Mouse (Mus musculus) heart, embryonic 11.5 days (tissue): ENCODE measurements around the gene Klhdc1. TPM values are rescaled to one million over a fixed set of nuclear protein-coding genes. Genes with fewer than 3 reads are reported as not detected.

Experiments used
- ATAC-seq: fragments of 200-750 bp; cut with Nextera tagmentation; replicated peaks from 2 replicates; pipeline ENCODE4 v1.8.0; 2017; ENCODE audit warnings: moderate library complexity; ENCODE audit not compliant: insufficient number of reproducible peaks, low FRiP score, low TSS enrichment
- H3K27ac ChIP-seq: fragments of 300-500 bp; sonication (generic); 2 replicates; pipeline ENCODE4 v1.5.1; 2014; ENCODE audit warnings: mild to moderate bottlenecking, low read depth, low read length
- H3K27me3 ChIP-seq: fragments of 300-500 bp; sonication (generic); 2 replicates; pipeline ENCODE4 v1.6.1; 2014; ENCODE audit warnings: mild to moderate bottlenecking, low read length, mixed read lengths; ENCODE audit not compliant: control insufficient read depth, insufficient read depth
- H3K36me3 ChIP-seq: fragments of 300-500 bp; sonication (generic); 2 replicates; pipeline ENCODE4 v1.6.1; 2014; ENCODE audit warnings: mild to moderate bottlenecking, low read length, moderate library complexity, mixed read lengths; ENCODE audit not compliant: control insufficient read depth, insufficient read depth
- H3K4me1 ChIP-seq: fragments of 300-500 bp; sonication (generic); 2 replicates; pipeline ENCODE4 v1.6.1; 2014; ENCODE audit warnings: low read length; ENCODE audit not compliant: control insufficient read depth, insufficient read depth
- H3K4me2 ChIP-seq: fragments of 300-500 bp; sonication (generic); 2 replicates; pipeline ENCODE4 v1.6.1; 2014; ENCODE audit warnings: mild to moderate bottlenecking, moderate library complexity
- H3K4me3 ChIP-seq: fragments of 300-500 bp; sonication (generic); 2 replicates; pipeline ENCODE4 v1.5.1; 2014; ENCODE audit warnings: low read depth, low read length
- H3K9ac ChIP-seq: fragments of 300-500 bp; sonication (generic); 2 replicates; pipeline ENCODE4 v1.6.1; 2014; ENCODE audit warnings: mild to moderate bottlenecking, low read depth, low read length, moderate library complexity
- H3K9me3 ChIP-seq: fragments of 300-500 bp; sonication (generic); replicated peaks from 2 replicates; pipeline ENCODE4 v1.6.1; 2016; ENCODE audit warnings: low read length; ENCODE audit not compliant: control insufficient read depth
- WGBS: fragments of 180-500 bp; shearing (Covaris S2); extraction: QIAGEN DNeasy Blood & Tissue Kit; methylation state at CpG from one replicate; pipeline ENCODE4 v1.1.7; 2014; ENCODE audit not compliant: insufficient replicate concordance; 5-methylcytosine and 5-hydroxymethylcytosine counted together
- polyA plus RNA-seq: library from polyadenylated mRNA; unstranded; fragments of >200 nt; fragmentation: Nextera tagmentation; extraction: Ambion mirVana; gene quantifications from 2 replicates; pipeline ENCODE4 v1.2.1, GENCODE M21; 2014

The Klhdc1 gene
- polyA plus RNA-seq, 1 experiment from 2014 or later, result 7.7 TPM

DNA sequence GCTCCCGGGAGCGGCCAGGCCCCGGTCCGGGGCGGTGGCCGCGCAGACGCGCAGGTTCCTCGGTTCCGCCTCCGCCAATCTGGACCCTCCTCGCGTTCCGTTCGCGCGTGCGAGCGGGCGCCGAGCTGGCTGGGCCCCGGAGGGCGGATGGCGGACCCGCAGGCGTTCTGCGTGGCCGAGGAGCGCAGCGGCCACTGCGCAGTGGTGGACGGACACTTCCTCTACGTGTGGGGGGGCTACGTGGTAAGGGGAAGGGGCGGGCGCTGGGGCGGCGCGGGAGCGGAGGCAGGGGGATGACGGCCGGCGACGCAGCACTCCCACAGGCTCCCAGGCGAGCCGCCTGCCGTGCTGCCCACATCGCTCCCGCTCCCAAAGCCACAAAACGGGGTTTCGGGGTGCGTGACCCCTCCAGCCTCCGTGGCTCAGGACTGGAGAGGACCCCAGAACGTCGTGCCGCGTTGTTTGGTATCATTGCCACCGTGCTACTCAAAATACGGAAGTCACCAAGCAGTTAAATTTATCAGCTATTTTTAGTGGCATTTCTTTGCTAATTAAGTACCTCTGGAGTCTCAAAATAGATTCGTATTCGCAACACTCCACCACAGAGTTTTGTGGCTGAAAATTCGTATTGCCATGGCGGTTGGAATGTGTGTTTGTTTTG, 925 bp downstream of the Klhdc1 start:
- peak; percentile 82 for ATAC-seq
- Histone ChIP-seq H3K4me3 (peak overlapping the region; percentile 78), H3K4me2 (peak overlapping the region; percentile 67), H3K36me3 (no peaks in the 10 kb centered on the region), H3K27me3 (no peaks in the 10 kb centered on the region), H3K9me3 (no peaks in the 10 kb centered on the region), H3K9ac (peak overlapping the region; percentile 91), H3K4me1 (0 out of 2 replicates have a peak, but pooled peaks cover 3% of the 10 kb centered on the region), H3K27ac (peak overlapping the region; percentile 89)
- WGBS, result under 1% methylated on average over 63 of the region's 64 CpGs

DNA sequence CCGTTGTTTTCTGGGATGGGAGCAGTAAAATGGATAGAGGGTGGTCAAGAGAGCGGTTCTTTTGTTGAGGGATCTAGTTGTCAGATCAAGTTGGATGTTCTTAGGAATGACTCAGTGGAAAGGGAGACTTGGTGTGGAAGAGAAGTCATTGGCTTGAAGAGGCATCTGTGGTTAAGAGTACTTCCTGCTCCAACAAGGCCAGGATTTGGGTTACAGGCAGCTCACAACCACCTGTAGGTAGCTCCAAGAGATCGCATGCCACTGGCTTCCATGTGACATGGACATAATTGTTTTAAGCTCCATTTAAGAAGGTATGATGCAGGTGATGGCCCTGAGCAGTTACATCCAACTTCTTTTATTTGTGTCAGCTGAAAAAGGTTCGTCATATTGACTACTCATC, 8.8 kb downstream of the Klhdc1 start:
- Histone ChIP-seq H3K9me3 (no peaks in the 10 kb centered on the region), H3K36me3 (no peaks in the 10 kb centered on the region), H3K4me2 (no peak overlapping the region), H3K27me3 (no peaks in the 10 kb centered on the region), H3K4me1 (no peaks in the 10 kb centered on the region), H3K27ac (no peak overlapping the region), H3K4me3 (no peak overlapping the region), H3K9ac (no peak overlapping the region)
- ATAC-seq, result no peak
- WGBS, result 82% methylated on average over 4 of the region's 4 CpGs

DNA sequence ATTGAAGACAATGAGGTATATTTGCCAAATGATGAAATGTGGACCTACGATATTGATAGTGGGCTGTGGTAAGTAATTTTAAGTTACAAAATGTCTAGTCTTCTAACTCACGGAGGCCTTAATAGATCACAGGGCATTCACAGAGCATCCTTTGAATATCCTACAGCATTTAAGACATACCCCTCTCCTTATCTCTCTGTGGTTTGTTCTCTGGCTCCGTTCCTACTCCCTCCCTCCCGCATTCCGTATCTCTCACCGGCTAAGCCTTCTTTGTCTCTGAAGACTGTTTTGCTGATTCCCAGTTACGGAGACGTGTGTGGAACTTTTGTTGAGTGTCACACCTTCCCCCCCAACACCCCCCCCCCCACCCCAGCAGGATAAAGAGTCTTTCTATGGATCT, 9.8 kb downstream of the Klhdc1 start:
- no peaks in the 10 kb centered on the region for H3K9me3 ChIP-seq
- no peaks in the 10 kb centered on the region for H3K36me3 ChIP-seq
- H3K9ac ChIP-seq, result no peak overlapping the region
- H3K4me1 ChIP-seq, result no peaks in the 10 kb centered on the region
- H3K27ac ChIP-seq, result no peak overlapping the region
- no peak overlapping the region for H3K4me3 ChIP-seq
- no peak overlapping the region for H3K4me2 ChIP-seq
- ATAC-seq, result no peak
- no peaks in the 10 kb centered on the region for H3K27me3 ChIP-seq
- 50% methylated on average over 8 of the region's 8 CpGs for WGBS

DNA sequence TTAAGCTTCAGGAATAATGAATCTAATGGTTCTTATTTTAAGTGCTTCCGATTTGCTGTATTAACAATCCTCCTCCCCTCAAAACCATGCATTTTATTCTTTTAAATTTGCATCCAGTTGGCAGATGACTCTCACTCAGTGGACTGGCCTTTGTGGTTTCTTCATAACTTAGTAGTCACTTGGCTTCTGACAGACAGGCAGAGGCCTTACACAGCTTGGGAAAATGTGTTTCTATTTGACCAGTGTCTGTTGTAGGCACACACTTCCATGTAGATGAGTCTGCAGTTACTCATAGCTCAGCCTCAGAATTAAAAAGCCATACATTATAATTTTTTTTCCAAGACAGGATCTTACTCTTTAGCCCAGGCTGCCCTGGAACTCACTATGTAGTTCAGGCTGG, 12.8 kb downstream of the Klhdc1 start:
- 83% methylated on average over 1 of the region's 1 CpGs for WGBS
- Histone ChIP-seq H3K4me1 (no peaks in the 10 kb centered on the region), H3K9ac (no peak overlapping the region), H3K4me2 (no peak overlapping the region), H3K9me3 (no peaks in the 10 kb centered on the region), H3K27ac (no peak overlapping the region), H3K27me3 (no peaks in the 10 kb centered on the region), H3K36me3 (no peaks in the 10 kb centered on the region), H3K4me3 (no peak overlapping the region)
- ATAC-seq, result no peak

DNA sequence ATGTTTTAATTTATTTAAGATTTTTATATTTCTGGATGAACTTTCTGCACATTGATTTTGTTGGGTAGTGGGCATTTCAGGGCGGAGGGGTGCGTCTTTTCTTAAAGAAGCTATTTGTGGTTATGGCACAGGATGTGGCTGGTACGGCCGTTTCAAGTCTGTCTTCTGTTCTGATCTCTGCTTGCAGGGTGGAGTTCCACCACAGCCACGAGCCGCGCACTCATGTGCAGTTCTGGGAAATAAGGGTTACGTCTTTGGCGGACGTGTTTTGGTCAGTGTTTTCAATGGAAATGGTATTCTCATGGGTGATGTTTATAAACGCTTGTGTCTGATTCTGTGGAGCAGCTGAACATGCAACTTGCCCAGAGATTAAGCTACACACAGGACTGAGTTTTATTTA, 16.9 kb downstream of the Klhdc1 start:
- H3K9ac ChIP-seq, result no peak overlapping the region
- no peak for ATAC-seq
- H3K4me2 ChIP-seq, result no peak overlapping the region
- H3K27ac ChIP-seq, result no peak overlapping the region
- no peaks in the 10 kb centered on the region for H3K36me3 ChIP-seq
- no peak overlapping the region for H3K4me3 ChIP-seq
- 79% methylated on average over 11 of the region's 11 CpGs for WGBS
- H3K27me3 ChIP-seq, result no peaks in the 10 kb centered on the region
- H3K9me3 ChIP-seq, result no peaks in the 10 kb centered on the region
- H3K4me1 ChIP-seq, result no peaks in the 10 kb centered on the region

DNA sequence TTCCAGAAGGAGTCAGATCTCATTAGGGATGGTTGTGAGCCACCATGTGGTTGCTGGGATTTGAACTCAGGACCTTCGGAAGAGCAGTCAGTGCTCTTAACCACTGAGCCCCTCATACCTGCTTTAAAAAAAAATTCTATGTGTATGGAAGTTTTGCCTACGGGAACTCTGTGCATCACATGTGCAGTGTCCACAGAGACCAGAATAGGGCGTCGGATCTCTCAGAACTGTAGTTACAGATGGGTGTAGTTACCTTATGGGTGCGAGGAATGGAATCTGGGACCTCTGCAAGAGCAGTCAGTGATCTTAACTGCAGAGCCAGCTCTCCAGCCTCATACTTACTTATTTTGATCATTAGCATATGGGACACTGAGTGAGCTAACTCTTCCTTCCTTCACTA, 21.3 kb downstream of the Klhdc1 start:
- H3K4me3 ChIP-seq, result no peak overlapping the region
- no peaks in the 10 kb centered on the region for H3K36me3 ChIP-seq
- H3K4me2 ChIP-seq, result no peak overlapping the region
- no peaks in the 10 kb centered on the region for H3K27me3 ChIP-seq
- H3K4me1 ChIP-seq, result no peaks in the 10 kb centered on the region
- 88% methylated on average over 5 of the region's 5 CpGs for WGBS
- no peak overlapping the region for H3K9ac ChIP-seq
- ATAC-seq, result no peak
- H3K9me3 ChIP-seq, result no peaks in the 10 kb centered on the region
- no peak overlapping the region for H3K27ac ChIP-seq

- no peaks in the 10 kb centered on the region for H3K9me3 ChIP-seq
- no peak for ATAC-seq
- 73% methylated on average over 3 of the region's 3 CpGs for WGBS
- H3K4me3 ChIP-seq, result no peak overlapping the region
- H3K36me3 ChIP-seq, result no peaks in the 10 kb centered on the region
- no peaks in the 10 kb centered on the region for H3K27me3 ChIP-seq
- no peak overlapping the region for H3K9ac ChIP-seq
- H3K4me1 ChIP-seq, result no peaks in the 10 kb centered on the region
- no peak overlapping the region for H3K4me2 ChIP-seq
- H3K27ac ChIP-seq, result no peak overlapping the region
Measured at GRCm38 (mm10) chr12:69265031-69265430, 24.1 kb downstream of the Klhdc1 start.

DNA sequence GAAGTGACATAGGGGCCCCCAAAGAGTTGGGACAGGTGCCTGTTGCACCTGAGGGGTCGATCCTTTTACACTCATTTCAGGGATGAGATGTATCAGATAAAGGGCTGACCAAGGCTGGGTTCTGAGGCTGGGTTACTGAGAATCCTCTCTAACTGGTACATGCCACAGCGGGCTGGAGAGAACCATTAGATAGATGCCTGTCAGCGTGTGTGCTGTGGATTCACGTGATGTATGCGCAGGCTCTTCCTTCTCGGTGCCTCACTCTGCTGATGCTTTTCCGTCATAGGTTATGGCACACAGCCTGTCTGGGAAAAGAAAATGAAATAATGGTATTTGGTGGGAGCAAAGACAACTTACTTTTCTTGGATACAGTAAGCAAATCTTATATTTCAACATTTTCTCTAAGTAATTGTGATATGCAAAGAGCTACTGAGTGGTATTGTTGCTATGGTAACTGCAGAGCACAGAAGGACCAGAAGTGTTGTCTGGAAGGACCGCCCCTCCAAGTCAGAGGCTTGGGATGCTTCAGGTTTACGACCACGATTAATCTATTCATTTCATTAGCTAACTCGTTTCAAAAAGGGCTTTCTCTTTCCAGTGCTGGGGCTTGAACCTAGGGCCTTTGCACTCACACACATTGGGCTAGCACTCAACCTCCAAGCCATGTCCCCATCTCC, 27.1 kb downstream of the Klhdc1 start:
- Histone ChIP-seq H3K27me3 (no peaks in the 10 kb centered on the region), H3K9me3 (no peaks in the 10 kb centered on the region), H3K27ac (no peak overlapping the region), H3K36me3 (no peaks in the 10 kb centered on the region), H3K4me3 (no peak overlapping the region), H3K4me1 (no peaks in the 10 kb centered on the region), H3K4me2 (no peak overlapping the region), H3K9ac (no peak overlapping the region)
- no peak for ATAC-seq
- WGBS, result 79% methylated on average over 11 of the region's 11 CpGs

GRCm38 (mm10) chr12:69268956-69269355, 28.0 kb downstream of the Klhdc1 start:
- 76% methylated on average over 2 of the region's 2 CpGs for WGBS
- Histone ChIP-seq H3K27ac (no peak overlapping the region), H3K4me2 (no peak overlapping the region), H3K36me3 (no peaks in the 10 kb centered on the region), H3K9ac (no peak overlapping the region), H3K9me3 (no peaks in the 10 kb centered on the region), H3K4me3 (no peak overlapping the region), H3K4me1 (no peaks in the 10 kb centered on the region), H3K27me3 (no peaks in the 10 kb centered on the region)
- no peak for ATAC-seq
